In genomic region chr3:79977656-79978450, GRCm38 (mm10) we compare ENCODE assay signal across 7 mouse cellular contexts.
A peak's percentile ranks its signal among the peaks of the same experiment; 100 is the strongest.
DNase-seq lines count a peak whose midpoint lies in the region; ATAC-seq and TF ChIP-seq lines count a peak whose summit lies in the region.

No protein-coding gene starts in this region.

- DNase-seq in lung, adult 18-20 months, result peak; percentile 29 to 34
- DNase-seq in lung, postnatal 10 days, result no peak
- DNase-seq in embryonic facial prominence, embryonic 10.5 days (ENCODE audit: low spot score), result peak; percentile 37
- DNase-seq in kidney, adult 2 months, result peak; percentile 60

- H3K79me2 ChIP-seq in myocyte (ENCODE audit: control insufficient read depth, insufficient read depth), result no peaks in the 10 kb centered on the region

- ATAC-seq in cerebellum, adult (ENCODE audit: insufficient number of reproducible peaks, low FRiP score, low TSS enrichment), result no peak
- no peak for ATAC-seq in liver, embryonic 12.5 days

- TF ChIP-seq CTCF in kidney, adult 2 months (conservative IDR thresholded peaks at IDR 0.05; ENCODE audit: insufficient read depth, insufficient read length, low read depth, low read length), result no peak

- H3K9ac ChIP-seq in liver, embryonic 12.5 days, result no peak overlapping the region

- no peak overlapping the region for H3K4me3 ChIP-seq in embryonic facial prominence, embryonic 10.5 days
- H3K4me3 ChIP-seq in kidney, adult 2 months (ENCODE audit: insufficient read depth, low read depth, low read length), result no peak overlapping the region
- no peak overlapping the region for H3K4me3 ChIP-seq in myocyte
- H3K4me3 ChIP-seq in liver, embryonic 12.5 days, result no peak overlapping the region

- no peak for TF ChIP-seq POLR2A in kidney, adult 2 months (IDR thresholded peaks at IDR 0.05; ENCODE audit: low read depth, low read length)
- no peak for TF ChIP-seq POLR2A in myocyte (IDR thresholded peaks at IDR 0.05; ENCODE audit: insufficient read length, low read depth)

- peak overlapping the region; percentile 37 for H3K4me2 ChIP-seq in myocyte (ENCODE audit: low read depth)
- no peak overlapping the region for H3K4me2 ChIP-seq in liver, embryonic 12.5 days

- no peaks in the 10 kb centered on the region for H3K36me3 ChIP-seq in embryonic facial prominence, embryonic 10.5 days (replicated peaks)
- H3K36me3 ChIP-seq in kidney, adult 2 months (ENCODE audit: control insufficient read depth, insufficient read depth, low read length), result no peaks in the 10 kb centered on the region
- H3K36me3 ChIP-seq in myocyte (ENCODE audit: control insufficient read depth, insufficient read depth), result no peaks in the 10 kb centered on the region
- H3K36me3 ChIP-seq in liver, embryonic 12.5 days, result no peaks in the 10 kb centered on the region

- whole genome bisulfite sequencing in embryonic facial prominence, embryonic 10.5 days, result 61% methylated on average over 11 of the region's 11 CpGs
- WGBS in kidney, adult 2 months, result 45% methylated on average over 11 of the region's 11 CpGs
- 55% methylated on average over 11 of the region's 11 CpGs for WGBS in liver, embryonic 12.5 days (ENCODE audit: insufficient replicate concordance)

- no peaks in the 10 kb centered on the region for H3K27me3 ChIP-seq in embryonic facial prominence, embryonic 10.5 days (replicated peaks; ENCODE audit: low read depth, poor library complexity, severe bottlenecking)
- H3K27me3 ChIP-seq in kidney, adult 2 months (replicated peaks; ENCODE audit: control insufficient read depth, insufficient read depth, low read length), result no peaks in the 10 kb centered on the region
- no peaks in the 10 kb centered on the region for H3K27me3 ChIP-seq in myocyte (ENCODE audit: control insufficient read depth, insufficient read depth, insufficient read length)
- H3K27me3 ChIP-seq in liver, embryonic 12.5 days (replicated peaks), result no peaks in the 10 kb centered on the region

- H3ac ChIP-seq in myocyte (ENCODE audit: control insufficient read depth, insufficient read length), result no peak overlapping the region

- H3K4me1 ChIP-seq in embryonic facial prominence, embryonic 10.5 days, result peaks cover 15% of the 10 kb centered on the region
- no peaks in the 10 kb centered on the region; the same call in 1 of the 2 replicates for H3K4me1 ChIP-seq in kidney, adult 2 months (ENCODE audit: control insufficient read depth, insufficient read depth, low read length)
- peaks cover 18% of the 10 kb centered on the region for H3K4me1 ChIP-seq in liver, embryonic 12.5 days

- H3K9me3 ChIP-seq in embryonic facial prominence, embryonic 10.5 days, result no peaks in the 10 kb centered on the region
- H3K9me3 ChIP-seq in liver, embryonic 12.5 days (replicated peaks), result no peaks in the 10 kb centered on the region

- H3K27ac ChIP-seq in embryonic facial prominence, embryonic 10.5 days (replicated peaks), result no peak overlapping the region
- peak overlapping the region; percentile 74 for H3K27ac ChIP-seq in kidney, adult 2 months (ENCODE audit: insufficient read depth, low read depth, low read length)
- H3K27ac ChIP-seq in liver, embryonic 12.5 days, result no peak overlapping the region

TF ChIP-seq in myocyte, 11 proteins besides CTCF, POLR2A, EP300 and RAD21:
- TF ChIP-seq CEBPB (IDR thresholded peaks at IDR 0.05; ENCODE audit: insufficient read depth, poor library complexity, severe bottlenecking) (0 out of 2 replicates have a peak, but pooled peaks have one; percentile 32), TCF3 (IDR thresholded peaks at IDR 0.05; ENCODE audit: insufficient read length, low read depth) (no peak)
